Mouse (Mus musculus) neural tube, embryonic 11.5 days (tissue): ENCODE measurements around the gene St8sia1. TPM values are rescaled to one million over a fixed set of nuclear protein-coding genes. Genes with fewer than 3 reads are reported as not detected.
A peak's percentile ranks its signal among the peaks of the same experiment; 100 is the strongest.

ENCODE experiments used
- ATAC-seq: fragments of 200-750 bp; cut with Nextera tagmentation; 2 replicates; pipeline ENCODE4 v1.8.0; 2017; ENCODE audit warnings: moderate number of reproducible peaks, mild to moderate bottlenecking, moderate TSS enrichment, moderate library complexity; ENCODE audit not compliant: insufficient read depth, low FRiP score, low TSS enrichment
- DNase-seq: peaks from one replicate; pipeline ENCODE4 v3.0.0-alpha.2; 2015; ENCODE audit warnings: low spot score
- H3K27ac ChIP-seq: fragments of 300-500 bp; sonication (generic); 2 replicates; pipeline ENCODE4 v1.5.1; 2014; ENCODE audit warnings: low read depth, mild to moderate bottlenecking, low read length
- H3K27me3 ChIP-seq: fragments of 300-500 bp; sonication (generic); 2 replicates; pipeline ENCODE4 v1.6.1; 2014; ENCODE audit warnings: mild to moderate bottlenecking, low read length, mixed read lengths; ENCODE audit not compliant: control insufficient read depth, insufficient read depth
- H3K36me3 ChIP-seq: fragments of 300-500 bp; sonication (generic); 2 replicates; pipeline ENCODE4 v1.6.1; 2014; ENCODE audit warnings: mild to moderate bottlenecking, low read length, moderate library complexity, mixed read lengths; ENCODE audit not compliant: control insufficient read depth, insufficient read depth
- H3K4me1 ChIP-seq: fragments of 300-500 bp; sonication (generic); 2 replicates; pipeline ENCODE4 v1.6.1; 2014; ENCODE audit warnings: low read length, mixed read lengths; ENCODE audit not compliant: control insufficient read depth, insufficient read depth
- H3K4me2 ChIP-seq: fragments of 300-500 bp; sonication (generic); 2 replicates; pipeline ENCODE4 v1.6.1; 2014; ENCODE audit warnings: low read depth, mild to moderate bottlenecking, moderate library complexity
- H3K4me3 ChIP-seq: fragments of 300-500 bp; sonication (generic); 2 replicates; pipeline ENCODE4 v1.5.1; 2014; ENCODE audit warnings: low read depth, low read length
- H3K9ac ChIP-seq: fragments of 300-500 bp; sonication (generic); 2 replicates; pipeline ENCODE4 v1.6.1; 2014; ENCODE audit warnings: mild to moderate bottlenecking, low read length
- H3K9me3 ChIP-seq: fragments of 300-500 bp; sonication (generic); 2 replicates; pipeline ENCODE4 v1.6.1; 2016; ENCODE audit warnings: low read length; ENCODE audit not compliant: control insufficient read depth
- WGBS: fragments of 180-500 bp; shearing (Covaris S2); extraction: QIAGEN DNeasy Blood & Tissue Kit; methylation state at CpG from one replicate; pipeline ENCODE4 v1.1.7; 2014; 5-methylcytosine and 5-hydroxymethylcytosine counted together
- polyA plus RNA-seq: library from polyadenylated mRNA; unstranded; fragments of >200 nt; fragmentation: Nextera tagmentation; extraction: Ambion mirVana; gene quantifications from 2 replicates; pipeline ENCODE4 v1.2.1, GENCODE M21; 2014

Gene St8sia1
- polyA plus RNA-seq, 1 experiment from 2014 or later = 10.6 TPM

GRCm38 (mm10) chr6:142944470-142944869 is 19.8 kb downstream of the St8sia1 start:
- Histone ChIP-seq H3K27me3 (no peaks in the 10 kb centered on the region), H3K4me1 (no peaks in the 10 kb centered on the region), H3K4me2 (no peak overlapping the region), H3K4me3 (no peak overlapping the region), H3K9ac (no peak overlapping the region), H3K27ac (no peak overlapping the region), H3K9me3 (no peaks in the 10 kb centered on the region), H3K36me3 (no peaks in the 10 kb centered on the region)
- no peak for ATAC-seq
- DNase-seq = no peak
- WGBS = 89% methylated on average over 3 of the region's 3 CpGs

- H3K27me3 ChIP-seq = no peaks in the 10 kb centered on the region
- H3K9me3 ChIP-seq = no peaks in the 10 kb centered on the region
- 0 out of 2 replicates have a peak, but pooled peaks cover 3% of the 10 kb centered on the region for H3K4me1 ChIP-seq
- H3K9ac ChIP-seq = no peak overlapping the region
- no peak for ATAC-seq
- no peak overlapping the region for H3K4me2 ChIP-seq
- DNase-seq = no peak
- no peaks in the 10 kb centered on the region for H3K36me3 ChIP-seq
- 91% methylated on average over 8 of the region's 8 CpGs for WGBS
- H3K27ac ChIP-seq = no peak overlapping the region
- no peak overlapping the region for H3K4me3 ChIP-seq
Measured at GRCm38 (mm10) chr6:142943419-142943818, 20.8 kb downstream of the St8sia1 start.

GRCm38 (mm10) chr6:142941596-142942381 is 22.5 kb downstream of the St8sia1 start:
- no peak for DNase-seq
- 0 out of 2 replicates have a peak, but pooled peaks cover 3% of the 10 kb centered on the region for H3K4me1 ChIP-seq
- no peaks in the 10 kb centered on the region for H3K27me3 ChIP-seq
- no peak overlapping the region for H3K4me2 ChIP-seq
- no peaks in the 10 kb centered on the region for H3K36me3 ChIP-seq
- no peak overlapping the region for H3K9ac ChIP-seq
- WGBS = 83% methylated on average over 11 of the region's 11 CpGs
- no peak overlapping the region for H3K4me3 ChIP-seq
- no peak overlapping the region for H3K27ac ChIP-seq
- no peaks in the 10 kb centered on the region for H3K9me3 ChIP-seq
- ATAC-seq = no peak

- ATAC-seq (peak; percentile 65; the same call in 1 of the 2 replicates), DNase-seq (peak; percentile 38)
- 69% methylated on average over 8 of the region's 8 CpGs for WGBS
Measured at GRCm38 (mm10) chr6:142941078-142941477, 23.2 kb downstream of the St8sia1 start.

GRCm38 (mm10) chr6:142938549-142939345 is 25.5 kb downstream of the St8sia1 start:
- H3K27me3 ChIP-seq = no peaks in the 10 kb centered on the region
- WGBS = 50% methylated on average over 9 of the region's 9 CpGs
- DNase-seq = no peak

More at GRCm38 (mm10) chr6:142941078-142941477, 23.2 kb downstream of the St8sia1 start:
- no peaks in the 10 kb centered on the region for H3K9me3 ChIP-seq
- H3K4me2 ChIP-seq = no peak overlapping the region
- no peaks in the 10 kb centered on the region for H3K27me3 ChIP-seq
- no peak overlapping the region for H3K9ac ChIP-seq
- H3K36me3 ChIP-seq = no peaks in the 10 kb centered on the region
- no peak overlapping the region for H3K4me3 ChIP-seq
- no peak overlapping the region for H3K27ac ChIP-seq
- 0 out of 2 replicates have a peak, but pooled peaks cover 3% of the 10 kb centered on the region for H3K4me1 ChIP-seq

GRCm38 (mm10) chr6:142938074-142938473 is 26.2 kb downstream of the St8sia1 start:
- Histone ChIP-seq H3K9ac (no peak overlapping the region), H3K4me1 (0 out of 2 replicates have a peak, but pooled peaks cover 3% of the 10 kb centered on the region), H3K27me3 (no peaks in the 10 kb centered on the region), H3K9me3 (no peaks in the 10 kb centered on the region), H3K4me3 (no peak overlapping the region), H3K4me2 (no peak overlapping the region), H3K36me3 (no peaks in the 10 kb centered on the region), H3K27ac (no peak overlapping the region)
- ATAC-seq (no peak), DNase-seq (no peak)

More at GRCm38 (mm10) chr6:142938549-142939345, 25.5 kb downstream of the St8sia1 start:
- Histone ChIP-seq H3K9me3 (no peaks in the 10 kb centered on the region), H3K4me1 (0 out of 2 replicates have a peak, but pooled peaks cover 3% of the 10 kb centered on the region), H3K36me3 (no peaks in the 10 kb centered on the region), H3K27ac (peak overlapping the region; percentile 11; the same call in 1 of the 2 replicates), H3K9ac (no peak overlapping the region), H3K4me2 (no peak overlapping the region), H3K4me3 (no peak overlapping the region)
- ATAC-seq = peak; percentile 35

- Histone ChIP-seq H3K9ac (no peak overlapping the region), H3K27me3 (no peaks in the 10 kb centered on the region), H3K4me2 (no peak overlapping the region), H3K36me3 (no peaks in the 10 kb centered on the region), H3K9me3 (no peaks in the 10 kb centered on the region), H3K4me1 (no peaks in the 10 kb centered on the region), H3K4me3 (no peak overlapping the region), H3K27ac (no peak overlapping the region)
- DNase-seq (no peak), ATAC-seq (no peak)
- WGBS = 85% methylated on average over 6 of the region's 6 CpGs
Measured at GRCm38 (mm10) chr6:142932582-142932981, 31.7 kb downstream of the St8sia1 start.

GRCm38 (mm10) chr6:142932144-142932543 is 32.1 kb downstream of the St8sia1 start:
- ATAC-seq (no peak), DNase-seq (no peak)
- Histone ChIP-seq H3K9me3 (no peaks in the 10 kb centered on the region), H3K27me3 (no peaks in the 10 kb centered on the region), H3K4me2 (no peak overlapping the region), H3K36me3 (no peaks in the 10 kb centered on the region), H3K4me3 (no peak overlapping the region), H3K4me1 (no peaks in the 10 kb centered on the region), H3K27ac (no peak overlapping the region), H3K9ac (no peak overlapping the region)
- WGBS = 69% methylated on average over 9 of the region's 9 CpGs
